Mouse (Mus musculus): ENCODE measurements around the gene March1. TPM values are rescaled to one million over a fixed set of nuclear protein-coding genes. Genes with fewer than 3 reads are reported as not detected.

Gene March1
- polyA plus RNA-seq, 1 experiment from 2014 or later, result 42.9 TPM

- WGBS, result 89% methylated on average over 4 of the region's 4 CpGs
- ATAC-seq (ENCODE audit: low FRiP score), result no peak
- no peaks in the 10 kb centered on the region for H3K36me3 ChIP-seq
- H3K4me1 ChIP-seq, result peaks cover 2% of the 10 kb centered on the region
- H3K4me3 ChIP-seq (replicated peaks), result no peak overlapping the region
- H3K27ac ChIP-seq (replicated peaks), result no peak overlapping the region
- no peaks in the 10 kb centered on the region for H3K9me3 ChIP-seq (replicated peaks)
- no peaks in the 10 kb centered on the region for H3K27me3 ChIP-seq (replicated peaks)
- no peak overlapping the region for H3K4me2 ChIP-seq
- H3K9ac ChIP-seq (replicated peaks), result no peak overlapping the region
Measured at GRCm38 (mm10) chr8:66490624-66491023, 872.9 kb downstream of the March1 start.

GRCm38 (mm10) chr8:66494496-66494895 lies 876.8 kb downstream of the March1 start:
- Histone ChIP-seq H3K4me2 (no peak overlapping the region), H3K4me3 (replicated peaks) (no peak overlapping the region), H3K9ac (replicated peaks) (no peak overlapping the region), H3K9me3 (replicated peaks) (no peaks in the 10 kb centered on the region), H3K36me3 (no peaks in the 10 kb centered on the region), H3K4me1 (no peaks in the 10 kb centered on the region), H3K27me3 (replicated peaks) (no peaks in the 10 kb centered on the region), H3K27ac (replicated peaks) (no peak overlapping the region)
- WGBS, result 84% methylated on average over 2 of the region's 2 CpGs
- ATAC-seq (ENCODE audit: low FRiP score), result no peak

- 11% methylated on average over 8 of the region's 8 CpGs for WGBS
- Histone ChIP-seq H3K36me3 (no peaks in the 10 kb centered on the region), H3K4me3 (replicated peaks) (no peak overlapping the region), H3K4me2 (no peak overlapping the region), H3K27ac (replicated peaks) (no peak overlapping the region), H3K9me3 (replicated peaks) (no peaks in the 10 kb centered on the region), H3K27me3 (replicated peaks) (no peaks in the 10 kb centered on the region), H3K9ac (replicated peaks) (no peak overlapping the region), H3K4me1 (no peaks in the 10 kb centered on the region)
- ATAC-seq (ENCODE audit: low FRiP score), result peak; percentile 87
Measured at GRCm38 (mm10) chr8:66495726-66496125, 878.0 kb downstream of the March1 start.

- Histone ChIP-seq H3K27ac (replicated peaks) (no peak overlapping the region), H3K36me3 (no peaks in the 10 kb centered on the region), H3K27me3 (replicated peaks) (no peaks in the 10 kb centered on the region), H3K4me2 (no peak overlapping the region), H3K9me3 (replicated peaks) (no peaks in the 10 kb centered on the region), H3K4me1 (no peaks in the 10 kb centered on the region), H3K9ac (replicated peaks) (no peak overlapping the region), H3K4me3 (replicated peaks) (no peak overlapping the region)
- 33% methylated on average over 4 of the region's 4 CpGs for WGBS
- no peak; the same call in 1 of the 2 replicates for ATAC-seq (ENCODE audit: low FRiP score)
Measured at GRCm38 (mm10) chr8:66496998-66497577, 879.4 kb downstream of the March1 start.

- 84% methylated on average over 2 of the region's 2 CpGs for WGBS
- H3K27me3 ChIP-seq (replicated peaks), result no peaks in the 10 kb centered on the region
- no peaks in the 10 kb centered on the region for H3K9me3 ChIP-seq (replicated peaks)
- no peak overlapping the region for H3K4me2 ChIP-seq
- no peak overlapping the region for H3K27ac ChIP-seq (replicated peaks)
- no peaks in the 10 kb centered on the region for H3K36me3 ChIP-seq
- H3K4me3 ChIP-seq (replicated peaks), result no peak overlapping the region
- H3K9ac ChIP-seq (replicated peaks), result no peak overlapping the region
- no peak for ATAC-seq (ENCODE audit: low FRiP score)
- no peaks in the 10 kb centered on the region for H3K4me1 ChIP-seq
Measured at GRCm38 (mm10) chr8:66503381-66503780, 885.7 kb downstream of the March1 start.

- no peak within 1 kb of the TSS for H3K9ac ChIP-seq (replicated peaks)
- H3K27ac ChIP-seq (replicated peaks), result no peak within 1 kb of the TSS
- WGBS, result 95% methylated on average over 22 of the region's 22 CpGs
- H3K36me3 ChIP-seq, result no peaks in the 10 kb centered on the region
- H3K4me3 ChIP-seq (replicated peaks), result no peak within 1 kb of the TSS
- no peak for ATAC-seq (ENCODE audit: low FRiP score)
- H3K4me2 ChIP-seq, result no peak within 1 kb of the TSS
- H3K9me3 ChIP-seq (replicated peaks), result no peaks in the 10 kb centered on the region
- no peaks in the 10 kb centered on the region for H3K27me3 ChIP-seq (replicated peaks)
- H3K4me1 ChIP-seq, result no peaks in the 10 kb centered on the region
Measured at GRCm38 (mm10) chr8:66511537-66511936, 893.8 kb downstream of the March1 start, which contains the start of gene Tktl2. Tktl2 (plus strand) TSS chr8:66511756.

GRCm38 (mm10) chr8:66519149-66519548 lies 901.4 kb downstream of the March1 start:
- no peaks in the 10 kb centered on the region for H3K36me3 ChIP-seq
- no peak overlapping the region for H3K27ac ChIP-seq (replicated peaks)
- ATAC-seq (ENCODE audit: low FRiP score), result no peak
- H3K27me3 ChIP-seq (replicated peaks), result no peaks in the 10 kb centered on the region
- no peak overlapping the region for H3K4me2 ChIP-seq
- H3K9me3 ChIP-seq (replicated peaks), result no peaks in the 10 kb centered on the region
- H3K4me1 ChIP-seq, result no peaks in the 10 kb centered on the region
- WGBS, result 87% methylated on average over 2 of the region's 2 CpGs
- H3K9ac ChIP-seq (replicated peaks), result no peak overlapping the region
- no peak overlapping the region for H3K4me3 ChIP-seq (replicated peaks)

GRCm38 (mm10) chr8:66520576-66520975 lies 902.9 kb downstream of the March1 start:
- no peaks in the 10 kb centered on the region for H3K9me3 ChIP-seq (replicated peaks)
- H3K36me3 ChIP-seq, result no peaks in the 10 kb centered on the region
- no peaks in the 10 kb centered on the region for H3K27me3 ChIP-seq (replicated peaks)
- no peaks in the 10 kb centered on the region for H3K4me1 ChIP-seq
- no peak for ATAC-seq (ENCODE audit: low FRiP score)
- H3K4me3 ChIP-seq (replicated peaks), result no peak overlapping the region
- no peak overlapping the region for H3K9ac ChIP-seq (replicated peaks)
- no peak overlapping the region for H3K27ac ChIP-seq (replicated peaks)
- H3K4me2 ChIP-seq, result no peak overlapping the region

All from neural tube, embryonic 15.5 days (tissue).